Mouse (Mus musculus) erythroblast, embryonic 14.5 days (primary cell): Measurements from ENCODE around the gene Pgm2. TPM values are rescaled to one million over a fixed set of nuclear protein-coding genes. Genes with fewer than 3 reads are reported as not detected.

Experiments used
- H3K27me3 ChIP-seq: 2 replicates; pipeline ENCODE4 v1.6.1; 2012; ENCODE audit warnings: inconsistent platforms; ENCODE audit not compliant: control insufficient read depth
- H3K36me3 ChIP-seq: 2 replicates; pipeline ENCODE4 v1.6.1; 2012; ENCODE audit warnings: mild to moderate bottlenecking, inconsistent platforms; ENCODE audit not compliant: control insufficient read depth
- H3K4me1 ChIP-seq: 2 replicates; pipeline ENCODE4 v1.6.1; 2012; ENCODE audit warnings: inconsistent platforms; ENCODE audit not compliant: control insufficient read depth
- H3K4me3 ChIP-seq: replicated peaks from 2 replicates; pipeline ENCODE3; 2012; ENCODE audit warnings: moderate library complexity, mild to moderate bottlenecking, inconsistent platforms
- H3K9me3 ChIP-seq: 2 replicates; pipeline ENCODE4 v1.6.1; 2012; ENCODE audit warnings: low read length, inconsistent platforms, mixed read lengths; ENCODE audit not compliant: control insufficient read depth
- GATA1 ChIP-seq: IDR thresholded peaks from 2 replicates; pipeline ENCODE4 v1.6.1; 2012; ENCODE audit warnings: low read length, inconsistent platforms, mixed read lengths
- TAL1 ChIP-seq: IDR thresholded peaks from 3 replicates; pipeline ENCODE4 v1.6.1; 2012; ENCODE audit warnings: low read length, inconsistent platforms, mixed read lengths
- polyA plus RNA-seq: library from polyadenylated mRNA; stranded (reverse); fragments of >175 nt; gene quantifications from 2 replicates; pipeline ENCODE4 v1.2.3, GENCODE M21; 2012

Gene Pgm2
- polyA plus RNA-seq, 1 experiment, result 0.68 TPM

- peaks cover 81% of the 10 kb centered on the region for H3K4me1 ChIP-seq
Measured at GRCm38 (mm10) chr5:64160705-64161391, 68.1 kb downstream of the Pgm2 start.

GRCm38 (mm10) chr5:64161917-64162316 is 69.2 kb downstream of the Pgm2 start:
- peaks cover 72% of the 10 kb centered on the region for H3K4me1 ChIP-seq
- peaks cover 39% of the 10 kb centered on the region for H3K27me3 ChIP-seq
- no peaks in the 10 kb centered on the region for H3K9me3 ChIP-seq
- peak overlapping the region; percentile 80 for H3K4me3 ChIP-seq
- no peaks in the 10 kb centered on the region for H3K36me3 ChIP-seq
- no peak for TF ChIP-seq TAL1
- TF ChIP-seq GATA1, result no peak

More at GRCm38 (mm10) chr5:64160705-64161391, 68.1 kb downstream of the Pgm2 start:
- TF ChIP-seq TAL1 (no peak), GATA1 (no peak)
- peaks cover 39% of the 10 kb centered on the region for H3K27me3 ChIP-seq
- H3K36me3 ChIP-seq, result no peaks in the 10 kb centered on the region
- no peaks in the 10 kb centered on the region for H3K9me3 ChIP-seq
- H3K4me3 ChIP-seq, result peak overlapping the region; percentile 80

- H3K27me3 ChIP-seq, result peaks cover 39% of the 10 kb centered on the region
- TF ChIP-seq GATA1, result no peak
- no peak for TF ChIP-seq TAL1
- H3K9me3 ChIP-seq, result no peaks in the 10 kb centered on the region
- no peak overlapping the region for H3K4me3 ChIP-seq
- H3K4me1 ChIP-seq, result peaks cover 68% of the 10 kb centered on the region
- no peaks in the 10 kb centered on the region for H3K36me3 ChIP-seq
Measured at GRCm38 (mm10) chr5:64162582-64162981, 69.8 kb downstream of the Pgm2 start.

- no peaks in the 10 kb centered on the region for H3K9me3 ChIP-seq
- peaks cover 23% of the 10 kb centered on the region for H3K27me3 ChIP-seq
- H3K4me1 ChIP-seq, result peaks cover 57% of the 10 kb centered on the region
- H3K4me3 ChIP-seq, result no peak overlapping the region
- no peaks in the 10 kb centered on the region for H3K36me3 ChIP-seq
- no peak for TF ChIP-seq GATA1
- TF ChIP-seq TAL1, result no peak
Measured at GRCm38 (mm10) chr5:64164414-64164813, 71.7 kb downstream of the Pgm2 start.

- Histone ChIP-seq H3K4me1 (peaks cover 49% of the 10 kb centered on the region), H3K4me3 (no peak overlapping the region)
- TF ChIP-seq GATA1 (no peak), TAL1 (no peak)
Measured at GRCm38 (mm10) chr5:64165826-64166225, 73.1 kb downstream of the Pgm2 start.

DNA sequence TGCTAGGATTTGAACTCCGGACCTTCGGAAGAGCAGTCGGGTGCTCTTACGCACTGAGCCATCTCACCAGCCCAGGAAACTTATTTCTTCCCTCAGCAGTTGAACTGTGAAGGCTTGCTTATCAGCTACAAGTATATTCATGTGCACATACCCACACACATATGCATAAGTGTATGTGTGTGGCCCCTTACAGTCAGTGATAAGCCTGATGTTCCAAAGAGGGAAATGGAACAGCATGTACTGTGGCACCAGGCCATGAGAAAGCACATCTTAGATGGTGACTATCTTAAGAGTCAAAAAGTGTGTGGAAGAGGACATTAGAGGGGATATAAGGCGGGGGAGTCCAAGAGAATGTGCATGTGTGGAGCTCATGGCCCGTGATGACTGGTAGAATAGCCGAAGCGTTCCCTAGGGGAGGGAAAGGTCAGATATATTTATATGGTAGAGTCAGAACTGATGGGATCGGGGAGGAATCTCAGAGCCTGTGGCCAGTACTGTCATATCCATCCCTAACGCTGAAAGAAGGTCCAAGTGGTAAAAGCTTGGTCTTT is 76.3 kb downstream of the Pgm2 start:
- Histone ChIP-seq H3K27me3 (no peaks in the 10 kb centered on the region), H3K36me3 (peaks cover 4% of the 10 kb centered on the region), H3K4me1 (peaks cover 19% of the 10 kb centered on the region), H3K4me3 (no peak overlapping the region), H3K9me3 (no peaks in the 10 kb centered on the region)
- no peak for TF ChIP-seq GATA1
- no peak for TF ChIP-seq TAL1

More at GRCm38 (mm10) chr5:64165826-64166225, 73.1 kb downstream of the Pgm2 start:
- H3K36me3 ChIP-seq, result no peaks in the 10 kb centered on the region
- no peaks in the 10 kb centered on the region for H3K9me3 ChIP-seq
- peaks cover 9% of the 10 kb centered on the region; the same call in 1 of the 2 replicates for H3K27me3 ChIP-seq

DNA sequence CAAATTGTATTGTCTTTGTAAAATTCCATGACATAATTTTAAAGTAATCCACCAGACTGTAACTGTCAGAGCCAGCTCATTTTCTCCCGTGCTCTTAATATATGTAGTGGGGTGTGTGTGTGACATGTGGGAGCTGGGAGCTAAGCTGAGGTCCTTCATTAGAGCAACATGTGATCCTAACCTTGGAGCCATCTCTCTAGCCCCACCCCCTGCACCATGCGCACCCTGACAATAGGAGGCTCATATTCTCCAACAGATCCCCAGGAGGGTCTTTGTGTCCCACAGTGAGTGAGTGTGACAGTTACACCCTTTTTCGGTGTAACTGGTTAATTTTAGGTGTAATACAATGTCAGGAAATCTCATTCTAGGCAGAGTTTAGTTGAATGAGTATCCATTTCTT is 80.1 kb downstream of the Pgm2 start:
- no peaks in the 10 kb centered on the region for H3K9me3 ChIP-seq
- TF ChIP-seq GATA1, result no peak
- no peak for TF ChIP-seq TAL1
- peaks cover 12% of the 10 kb centered on the region for H3K4me1 ChIP-seq
- H3K27me3 ChIP-seq, result no peaks in the 10 kb centered on the region
- H3K4me3 ChIP-seq, result no peak overlapping the region
- peaks cover 4% of the 10 kb centered on the region for H3K36me3 ChIP-seq

- peaks cover 12% of the 10 kb centered on the region for H3K4me1 ChIP-seq
- no peaks in the 10 kb centered on the region for H3K27me3 ChIP-seq
- TF ChIP-seq GATA1 (no peak), TAL1 (no peak)
- no peak overlapping the region for H3K4me3 ChIP-seq
- peaks cover 4% of the 10 kb centered on the region for H3K36me3 ChIP-seq
- H3K9me3 ChIP-seq, result no peaks in the 10 kb centered on the region
Measured at GRCm38 (mm10) chr5:64173302-64173701, 80.6 kb downstream of the Pgm2 start.

GRCm38 (mm10) chr5:64174429-64174935 is 81.7 kb downstream of the Pgm2 start:
- TF ChIP-seq TAL1 (no peak), GATA1 (no peak)

More at GRCm38 (mm10) chr5:64174429-64174935, 81.7 kb downstream of the Pgm2 start:
- no peak overlapping the region for H3K4me3 ChIP-seq
- peaks cover 4% of the 10 kb centered on the region for H3K36me3 ChIP-seq
- no peaks in the 10 kb centered on the region for H3K27me3 ChIP-seq
- no peaks in the 10 kb centered on the region for H3K9me3 ChIP-seq
- H3K4me1 ChIP-seq, result peaks cover 5% of the 10 kb centered on the region

Other genes starting within 250 kb of the Pgm2 start
- 1.0 and 1.8 TPM in 2 replicates for gene Rell1, start 124.1 kb upstream of the Pgm2 start, polyA plus RNA-seq
- gene Tbc1d1, start 63.4 kb downstream of the Pgm2 start, polyA plus RNA-seq, result 0.10 and 0.11 TPM in 2 replicates